Mouse (Mus musculus): ENCODE data around the gene Clk2. TPM values are rescaled to one million over a fixed set of nuclear protein-coding genes. Genes with fewer than 3 reads are reported as not detected.

The Clk2 gene
- total RNA-seq (2023; ENCODE audit: inconsistent age) = 137 to 156 TPM (median 153 TPM) in 4 replicates

GRCm38 (mm10) chr3:89164506-89165267 is at the start of gene Clk2:
Clk2 (plus strand) TSS chr3:89164795.

GRCm38 (mm10) chr3:89135958-89136357 is 28.6 kb upstream of the Clk2 start, which contains the start of gene Pklr:
Pklr (plus strand) TSS chr3:89136142.

GRCm38 (mm10) chr3:89159616-89160344 is 4.8 kb upstream of the Clk2 start, which contains the start of gene Hcn3:
Hcn3 (minus strand) TSS chr3:89160196.

GRCm38 (mm10) chr3:89177242-89178106 is 12.9 kb downstream of the Clk2 start, which contains the start of gene Scamp3:
Scamp3 (plus strand) TSS chr3:89177473.

GRCm38 (mm10) chr3:89183058-89183958 is 18.7 kb downstream of the Clk2 start, which contains the start of gene Fam189b:
Fam189b (plus strand) TSS chr3:89183143.

GRCm38 (mm10) chr3:89202253-89203141 is 37.9 kb downstream of the Clk2 start, which contains the start of gene Gba:
Gba (plus strand) TSS chr3:89202928.

GRCm38 (mm10) chr3:89214681-89215411 is 50.3 kb downstream of the Clk2 start, which contains the start of gene Thbs3:
Thbs3 (plus strand) TSS chr3:89215180.

Other genes starting within 250 kb of the Clk2 start
- gene Ash1l, start 214.2 kb upstream of the Clk2 start, total RNA-seq (2023; ENCODE audit: inconsistent age) = 79.9 to 92.8 TPM (median 90.4 TPM) in 4 replicates
- gene Dap3, start 213.6 kb upstream of the Clk2 start, total RNA-seq (2023; ENCODE audit: inconsistent age) = 88.5 to 93.1 TPM (median 90.6 TPM) in 4 replicates
- 46.6 to 58.3 TPM (median 51.4 TPM) in 4 replicates for gene Rusc1, start 71.5 kb upstream of the Clk2 start, total RNA-seq (2023; ENCODE audit: inconsistent age)
- not detected in 4 replicates for gene Gm43738, start 63.7 kb upstream of the Clk2 start, total RNA-seq (2023; ENCODE audit: inconsistent age)
- gene Fdps, start 62.8 kb upstream of the Clk2 start, total RNA-seq (2023; ENCODE audit: inconsistent age) = 16.5 to 21.8 TPM (median 18.6 TPM) in 4 replicates
- gene Pklr, start 28.7 kb upstream of the Clk2 start, total RNA-seq (2023; ENCODE audit: inconsistent age) = 0.18 TPM in 1 of 4 replicates, not detected in the others
- gene Hcn3, start 4.6 kb upstream of the Clk2 start, total RNA-seq (2023; ENCODE audit: inconsistent age) = 2.1 to 4.4 TPM (median 4.1 TPM) in 4 replicates
- 106 to 112 TPM (median 108 TPM) in 4 replicates for gene Scamp3, start 12.7 kb downstream of the Clk2 start, total RNA-seq (2023; ENCODE audit: inconsistent age)
- 14.0 to 22.6 TPM (median 17.1 TPM) in 4 replicates for gene Fam189b, start 18.3 kb downstream of the Clk2 start, total RNA-seq (2023; ENCODE audit: inconsistent age)
- gene Gba, start 38.1 kb downstream of the Clk2 start, total RNA-seq (2023; ENCODE audit: inconsistent age) = 87.6 to 95.2 TPM (median 90.4 TPM) in 4 replicates
- gene Thbs3, start 50.4 kb downstream of the Clk2 start, total RNA-seq (2023; ENCODE audit: inconsistent age) = 7.6 to 14.7 TPM (median 8.8 TPM) in 4 replicates
- 208 to 228 TPM (median 213 TPM) in 4 replicates for gene Mtx1, start 62.3 kb downstream of the Clk2 start, total RNA-seq (2023; ENCODE audit: inconsistent age)
- 0.80 to 2.1 TPM (median 1.1 TPM) in 4 replicates for gene Muc1, start 64.3 kb downstream of the Clk2 start, total RNA-seq (2023; ENCODE audit: inconsistent age)
- gene Krtcap2, start 81.2 kb downstream of the Clk2 start, total RNA-seq (2023; ENCODE audit: inconsistent age) = 92.4 to 106 TPM (median 94.3 TPM) in 4 replicates
- 2.8 to 4.4 TPM (median 3.4 TPM) in 4 replicates for gene Trim46, start 81.5 kb downstream of the Clk2 start, total RNA-seq (2023; ENCODE audit: inconsistent age)
- 63.2 to 86.3 TPM (median 79.6 TPM) in 4 replicates for gene Dpm3, start 94.6 kb downstream of the Clk2 start, total RNA-seq (2023; ENCODE audit: inconsistent age)
- gene Slc50a1, start 105.8 kb downstream of the Clk2 start, total RNA-seq (2023; ENCODE audit: inconsistent age) = 136 to 155 TPM (median 153 TPM) in 4 replicates
- gene Efna1, start 116.3 kb downstream of the Clk2 start, total RNA-seq (2023; ENCODE audit: inconsistent age) = 0.48 to 1.5 TPM (median 0.78 TPM) in 4 replicates
- gene Efna3, start 158.2 kb downstream of the Clk2 start, total RNA-seq (2023; ENCODE audit: inconsistent age) = not detected in 4 replicates
- gene Efna4, start 173.2 kb downstream of the Clk2 start, total RNA-seq (2023; ENCODE audit: inconsistent age) = not detected in 4 replicates
- 4.5 to 7.9 TPM (median 5.5 TPM) in 4 replicates for gene Adam15, start 185.2 kb downstream of the Clk2 start, total RNA-seq (2023; ENCODE audit: inconsistent age)
- gene Dcst2, start 197.2 kb downstream of the Clk2 start, total RNA-seq (2023; ENCODE audit: inconsistent age) = not detected in 4 replicates
- not detected in 4 replicates for gene Dcst1, start 200.5 kb downstream of the Clk2 start, total RNA-seq (2023; ENCODE audit: inconsistent age)
- 50.9 to 68.8 TPM (median 61.8 TPM) in 4 replicates for gene Zbtb7b, start 230.0 kb downstream of the Clk2 start, total RNA-seq (2023; ENCODE audit: inconsistent age)
- 1.3 TPM in 1 of 4 replicates, not detected in the others for gene Lenep, start 238.0 kb downstream of the Clk2 start, total RNA-seq (2023; ENCODE audit: inconsistent age)
- 40.2 to 51.7 TPM (median 45.4 TPM) in 4 replicates for gene Flad1, start 247.1 kb downstream of the Clk2 start, total RNA-seq (2023; ENCODE audit: inconsistent age)

Data from B cell, adult (primary cell).